Mouse (Mus musculus): ENCODE measurements around the gene Ptprg. TPM values are rescaled to one million over a fixed set of nuclear protein-coding genes. Genes with fewer than 3 reads are reported as not detected.

The Ptprg gene
- polyA plus RNA-seq, 1 experiment from 2014 or later = 30.1 TPM

DNA sequence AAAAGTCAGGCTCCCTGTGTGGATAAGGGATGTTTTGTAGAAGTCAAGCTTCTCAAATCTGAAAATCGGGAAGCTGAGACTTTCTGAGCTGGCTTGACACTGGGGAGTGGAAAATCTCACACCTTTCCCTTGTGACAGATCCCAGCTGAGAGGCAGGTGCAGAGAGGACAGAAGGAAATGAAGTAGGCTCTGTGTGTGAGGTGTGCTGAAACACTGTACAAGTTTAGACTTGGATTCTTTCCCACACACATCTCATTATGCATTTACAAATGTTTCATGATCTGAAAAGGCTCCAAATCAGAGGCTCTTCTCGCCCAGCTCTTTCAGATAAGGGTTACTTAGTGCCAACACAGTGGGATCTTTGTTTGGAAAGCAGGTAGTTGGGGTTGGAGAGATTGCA lies 77.4 kb downstream of the Ptprg start:
- Histone ChIP-seq H3K27ac (replicated peaks) (peak overlapping the region; percentile 31; the same call in 1 of the 2 replicates), H3K4me1 (peaks cover 8% of the 10 kb centered on the region), H3K9me3 (no peaks in the 10 kb centered on the region), H3K4me3 (no peak overlapping the region), H3K4me2 (replicated peaks) (no peak overlapping the region), H3K9ac (replicated peaks) (no peak overlapping the region), H3K36me3 (no peaks in the 10 kb centered on the region), H3K27me3 (no peaks in the 10 kb centered on the region)
- no peak; the same call in 1 of the 2 replicates for ATAC-seq (replicated peaks)
- WGBS = 37% methylated on average over 2 of the region's 2 CpGs

DNA sequence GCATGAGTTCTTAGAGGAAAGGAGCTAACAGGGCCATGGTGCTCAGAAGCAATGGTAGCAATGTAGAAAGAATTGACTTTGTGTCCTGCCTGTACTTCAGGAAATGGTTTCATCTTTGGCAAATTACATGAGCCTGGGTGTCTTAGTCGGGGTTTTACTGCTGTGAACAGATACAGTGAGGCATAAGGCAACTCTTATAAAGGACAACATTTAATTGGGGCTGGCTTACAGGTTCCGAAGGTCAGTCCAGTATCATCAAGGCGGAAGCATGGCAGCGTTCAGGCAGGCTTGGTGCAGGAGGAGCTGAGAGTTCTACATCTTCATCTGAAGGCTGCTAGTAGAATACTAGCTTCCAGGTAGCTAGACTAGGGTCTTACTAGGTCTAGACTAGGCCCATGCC lies 78.2 kb downstream of the Ptprg start:
- no peak for ATAC-seq (replicated peaks)
- Histone ChIP-seq H3K4me1 (peaks cover 8% of the 10 kb centered on the region), H3K36me3 (no peaks in the 10 kb centered on the region), H3K4me3 (no peak overlapping the region), H3K4me2 (replicated peaks) (no peak overlapping the region), H3K27me3 (no peaks in the 10 kb centered on the region), H3K9ac (replicated peaks) (no peak overlapping the region), H3K27ac (replicated peaks) (no peak overlapping the region; the same call in 1 of the 2 replicates), H3K9me3 (no peaks in the 10 kb centered on the region)
- 92% methylated on average over 4 of the region's 4 CpGs for WGBS

DNA sequence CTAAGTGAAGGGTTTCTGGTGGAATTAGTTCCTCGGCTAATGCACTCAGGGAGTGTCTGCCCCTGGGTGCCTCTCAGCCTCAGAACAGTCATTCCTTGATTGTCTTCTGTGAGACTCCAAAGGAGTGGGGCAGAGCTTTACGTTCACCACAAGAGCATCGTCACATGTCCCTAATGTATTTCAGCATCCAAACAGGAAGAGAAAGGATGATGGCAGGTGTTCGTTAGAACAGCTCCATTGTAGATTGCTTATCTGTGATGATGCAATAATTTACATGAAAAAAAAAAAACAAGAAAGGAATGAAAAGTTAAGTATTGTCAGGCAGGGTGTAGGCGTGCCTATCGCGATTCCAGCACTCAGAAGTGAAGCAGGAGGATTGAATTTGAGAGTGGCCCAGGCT lies 84.3 kb downstream of the Ptprg start:
- 81% methylated on average over 7 of the region's 7 CpGs for WGBS
- Histone ChIP-seq H3K36me3 (no peaks in the 10 kb centered on the region), H3K4me3 (no peak overlapping the region), H3K27me3 (no peaks in the 10 kb centered on the region), H3K4me2 (replicated peaks) (no peak overlapping the region), H3K4me1 (peaks cover 4% of the 10 kb centered on the region; the same call in 1 of the 2 replicates), H3K9ac (replicated peaks) (no peak overlapping the region), H3K27ac (replicated peaks) (no peak overlapping the region), H3K9me3 (no peaks in the 10 kb centered on the region)
- no peak for ATAC-seq (replicated peaks)

DNA sequence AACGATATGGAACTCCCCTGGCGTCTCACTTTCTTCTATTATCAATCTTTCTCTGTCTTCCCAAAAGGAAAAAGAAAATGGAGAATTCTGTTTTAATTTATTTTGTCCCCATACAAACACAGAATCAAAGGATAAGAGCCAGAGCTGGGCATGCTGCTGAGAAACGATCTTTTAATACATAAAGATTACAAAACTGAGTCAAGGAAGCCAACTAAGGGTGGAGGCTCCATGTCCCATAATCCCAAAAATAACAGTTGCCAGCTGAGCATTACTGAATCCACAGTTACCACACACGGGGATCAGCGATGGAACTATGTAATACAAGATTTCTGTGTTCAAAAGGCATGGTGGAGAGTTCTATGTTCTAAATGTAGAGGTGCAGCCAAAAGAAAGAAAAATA lies 86.0 kb downstream of the Ptprg start:
- ATAC-seq (replicated peaks) = no peak
- Histone ChIP-seq H3K9ac (replicated peaks) (no peak overlapping the region), H3K36me3 (no peaks in the 10 kb centered on the region), H3K4me2 (replicated peaks) (no peak overlapping the region), H3K4me3 (no peak overlapping the region), H3K4me1 (peaks cover 4% of the 10 kb centered on the region; the same call in 1 of the 2 replicates), H3K27ac (replicated peaks) (no peak overlapping the region), H3K9me3 (no peaks in the 10 kb centered on the region), H3K27me3 (no peaks in the 10 kb centered on the region)
- WGBS = 87% methylated on average over 5 of the region's 5 CpGs

DNA sequence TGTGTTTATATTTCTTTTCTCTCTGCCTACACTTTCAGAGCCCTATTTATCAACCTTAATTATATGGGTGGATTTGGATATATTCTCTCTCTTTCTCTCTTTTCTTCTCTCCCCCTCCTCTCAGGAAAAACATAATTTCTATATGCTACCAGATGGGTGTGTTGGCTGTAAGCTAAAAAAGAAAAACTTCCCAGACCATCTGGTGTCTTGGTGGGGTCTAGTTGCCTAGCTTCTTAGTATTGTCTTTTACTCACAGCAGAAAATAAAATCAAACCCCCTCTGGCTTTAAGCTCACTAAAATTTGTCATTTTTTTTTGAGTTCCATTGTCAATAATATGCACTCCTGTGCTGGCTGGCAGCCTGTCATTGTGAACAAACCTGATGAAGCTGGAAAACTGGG lies 87.0 kb downstream of the Ptprg start:
- no peak for ATAC-seq (replicated peaks)
- Histone ChIP-seq H3K4me2 (replicated peaks) (no peak overlapping the region), H3K36me3 (no peaks in the 10 kb centered on the region), H3K4me1 (peaks cover 4% of the 10 kb centered on the region; the same call in 1 of the 2 replicates), H3K27ac (replicated peaks) (0 out of 2 replicates have a peak overlapping the region, but pooled peaks have one; percentile 34), H3K9me3 (no peaks in the 10 kb centered on the region), H3K4me3 (no peak overlapping the region), H3K27me3 (no peaks in the 10 kb centered on the region), H3K9ac (replicated peaks) (no peak overlapping the region)

DNA sequence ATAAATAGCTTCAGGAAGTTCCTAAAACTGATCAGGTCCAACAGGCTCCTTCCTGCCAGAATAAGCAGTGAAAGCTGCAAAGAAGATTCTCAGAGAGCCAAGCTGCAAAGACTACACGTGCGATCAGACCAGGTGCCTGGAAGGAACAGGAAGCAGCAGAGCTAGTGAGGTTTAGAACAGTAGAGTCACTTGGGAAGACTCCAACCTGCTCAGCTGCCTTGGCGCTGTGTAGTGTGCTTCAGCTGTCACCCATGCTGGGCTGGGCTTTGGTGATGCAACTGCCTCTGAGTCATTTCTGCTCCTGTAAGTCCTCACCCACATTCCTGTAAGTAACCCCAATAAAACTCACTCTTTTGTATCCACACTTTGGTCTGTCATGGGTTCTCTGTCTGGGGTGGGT lies 87.7 kb downstream of the Ptprg start:
- H3K9ac ChIP-seq (replicated peaks) = no peak overlapping the region
- H3K36me3 ChIP-seq = no peaks in the 10 kb centered on the region
- 0 out of 2 replicates have a peak overlapping the region, but pooled peaks have one; percentile 5 for H3K27ac ChIP-seq (replicated peaks)
- H3K4me2 ChIP-seq (replicated peaks) = no peak overlapping the region
- peaks cover 4% of the 10 kb centered on the region; the same call in 1 of the 2 replicates for H3K4me1 ChIP-seq
- peak; percentile 17; the same call in 1 of the 2 replicates for ATAC-seq (replicated peaks)
- WGBS = 80% methylated on average over 3 of the region's 3 CpGs
- no peak overlapping the region for H3K4me3 ChIP-seq
- no peaks in the 10 kb centered on the region for H3K9me3 ChIP-seq
- H3K27me3 ChIP-seq = no peaks in the 10 kb centered on the region

DNA sequence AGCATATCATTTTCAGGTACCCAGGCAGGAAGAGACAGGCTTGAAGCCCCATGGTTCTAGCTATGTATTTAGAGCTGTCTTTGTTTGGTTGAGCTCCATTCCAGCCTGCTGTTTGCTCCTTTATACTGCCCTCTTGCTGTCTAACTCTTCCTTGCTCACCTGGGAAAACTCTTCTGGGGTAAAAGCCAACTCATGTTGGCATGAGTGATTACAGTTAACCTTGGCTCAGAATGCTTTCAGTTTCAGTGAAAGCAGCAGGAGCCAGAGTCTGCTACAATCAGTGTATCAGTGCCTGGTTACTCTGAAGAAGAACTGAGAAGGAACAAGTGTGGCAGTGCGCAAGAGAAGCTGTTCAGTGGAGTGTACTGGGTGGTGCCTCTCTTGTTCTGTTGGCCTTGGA lies 89.6 kb downstream of the Ptprg start:
- no peak overlapping the region for H3K9ac ChIP-seq (replicated peaks)
- H3K9me3 ChIP-seq = no peaks in the 10 kb centered on the region
- H3K4me3 ChIP-seq = no peak overlapping the region
- H3K36me3 ChIP-seq = no peaks in the 10 kb centered on the region
- no peak for ATAC-seq (replicated peaks)
- no peak overlapping the region for H3K4me2 ChIP-seq (replicated peaks)
- 97% methylated on average over 1 of the region's 1 CpGs for WGBS
- no peak overlapping the region for H3K27ac ChIP-seq (replicated peaks)
- peaks cover 4% of the 10 kb centered on the region; the same call in 1 of the 2 replicates for H3K4me1 ChIP-seq
- no peaks in the 10 kb centered on the region for H3K27me3 ChIP-seq

DNA sequence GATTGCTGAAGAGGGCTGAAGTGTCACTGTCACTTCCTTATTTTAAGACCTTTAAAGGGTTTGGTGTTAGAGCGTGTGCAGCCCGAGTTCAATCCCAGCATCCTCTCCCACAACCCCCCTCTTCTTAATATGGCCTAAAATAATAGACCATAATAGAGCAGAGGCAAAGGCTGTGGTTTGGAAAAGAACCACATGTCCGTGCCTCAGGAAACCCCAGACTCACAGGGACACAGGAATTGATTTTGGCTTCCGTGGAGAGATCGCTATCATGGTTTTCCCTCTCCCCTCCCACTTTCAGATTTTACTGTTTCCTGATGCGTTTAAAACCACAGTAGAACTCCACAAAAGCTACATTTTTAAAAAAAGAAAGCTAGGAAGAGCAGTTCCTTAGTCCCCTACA lies 104.0 kb downstream of the Ptprg start:
- WGBS = 84% methylated on average over 6 of the region's 6 CpGs
- no peaks in the 10 kb centered on the region for H3K9me3 ChIP-seq
- H3K9ac ChIP-seq (replicated peaks) = no peak overlapping the region
- ATAC-seq (replicated peaks) = no peak
- H3K4me1 ChIP-seq = no peaks in the 10 kb centered on the region
- no peak overlapping the region for H3K4me2 ChIP-seq (replicated peaks)
- no peaks in the 10 kb centered on the region for H3K27me3 ChIP-seq
- H3K4me3 ChIP-seq = no peak overlapping the region
- H3K27ac ChIP-seq (replicated peaks) = no peak overlapping the region
- no peaks in the 10 kb centered on the region for H3K36me3 ChIP-seq

DNA sequence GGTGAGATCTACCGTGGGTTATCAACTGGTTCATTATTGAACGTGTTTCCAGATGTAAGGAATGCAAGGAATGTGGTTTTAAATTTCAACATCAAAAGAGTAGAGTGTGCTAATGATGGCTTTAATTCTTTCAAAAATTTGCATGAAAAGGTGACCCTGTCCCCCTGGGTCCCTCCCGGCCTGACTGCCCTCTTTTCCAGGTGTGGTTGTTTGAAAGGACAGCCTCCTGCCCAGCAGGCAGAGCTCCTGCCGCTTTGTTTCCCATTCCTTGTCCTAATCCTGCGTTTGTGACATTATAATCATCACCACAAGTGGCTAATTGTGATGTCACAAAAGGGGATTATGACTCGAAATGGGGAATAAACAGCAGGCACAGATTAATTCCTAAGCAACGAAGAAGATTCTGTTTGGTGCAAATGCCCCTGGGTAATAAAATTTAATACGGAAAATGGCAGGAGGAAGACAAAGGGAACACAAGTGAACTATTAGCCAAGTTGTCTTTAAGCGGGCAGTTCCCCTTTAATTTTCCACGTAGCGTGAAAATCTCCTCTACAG lies 110.4 kb downstream of the Ptprg start:
- Histone ChIP-seq H3K36me3 (no peaks in the 10 kb centered on the region), H3K27ac (replicated peaks) (no peak overlapping the region), H3K9ac (replicated peaks) (no peak overlapping the region), H3K27me3 (no peaks in the 10 kb centered on the region), H3K4me2 (replicated peaks) (no peak overlapping the region), H3K4me3 (no peak overlapping the region), H3K9me3 (no peaks in the 10 kb centered on the region), H3K4me1 (0 out of 2 replicates have a peak, but pooled peaks cover 3% of the 10 kb centered on the region)
- ATAC-seq (replicated peaks) = no peak
- 11% methylated on average over 11 of the region's 11 CpGs for WGBS

DNA sequence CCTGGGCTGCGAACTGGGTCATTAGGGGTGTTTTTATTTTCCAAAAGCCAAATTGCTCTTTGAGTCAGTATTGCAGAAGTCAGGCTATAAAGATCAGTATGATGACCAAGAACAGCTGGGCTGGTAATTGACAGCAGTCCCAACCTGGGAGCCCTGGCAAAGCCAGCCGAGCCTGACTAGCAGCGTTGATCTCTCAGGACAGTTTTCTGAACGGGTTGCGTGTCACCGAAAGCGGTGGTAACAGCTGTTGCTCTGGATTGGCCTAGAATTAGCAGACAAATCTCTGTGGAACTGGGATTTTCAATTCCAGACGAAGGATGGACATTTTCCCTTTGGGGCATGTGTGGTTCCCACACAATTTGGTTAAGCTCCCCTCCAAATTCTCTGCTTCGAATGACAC lies 111.0 kb downstream of the Ptprg start:
- H3K4me3 ChIP-seq = no peak overlapping the region
- no peak overlapping the region for H3K27ac ChIP-seq (replicated peaks)
- ATAC-seq (replicated peaks) = no peak
- no peak overlapping the region for H3K9ac ChIP-seq (replicated peaks)
- H3K4me2 ChIP-seq (replicated peaks) = no peak overlapping the region
- H3K36me3 ChIP-seq = no peaks in the 10 kb centered on the region
- no peaks in the 10 kb centered on the region for H3K27me3 ChIP-seq
- 30% methylated on average over 9 of the region's 9 CpGs for WGBS
- H3K9me3 ChIP-seq = no peaks in the 10 kb centered on the region
- 0 out of 2 replicates have a peak, but pooled peaks cover 3% of the 10 kb centered on the region for H3K4me1 ChIP-seq

DNA sequence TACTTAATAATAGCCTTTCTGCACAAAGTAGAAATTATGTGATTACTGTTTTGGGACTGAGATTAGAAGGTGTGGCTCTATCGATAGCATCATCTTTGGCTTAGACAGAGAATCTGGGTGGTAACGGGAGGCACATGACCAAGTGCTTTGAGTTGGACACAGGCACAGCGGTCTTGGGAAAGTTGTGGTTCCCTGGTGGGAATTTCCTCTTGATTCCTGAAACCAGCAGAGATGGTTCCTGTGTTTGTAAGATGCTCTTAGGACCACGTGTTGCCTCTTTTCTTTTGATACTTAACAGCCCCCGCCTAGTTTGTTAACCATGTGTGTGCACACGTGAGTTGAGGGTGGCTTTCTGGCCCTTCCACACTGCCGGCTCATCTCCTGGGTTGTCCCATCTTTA lies 111.7 kb downstream of the Ptprg start:
- 69% methylated on average over 7 of the region's 7 CpGs for WGBS
- H3K4me3 ChIP-seq = no peak overlapping the region
- no peaks in the 10 kb centered on the region for H3K9me3 ChIP-seq
- no peaks in the 10 kb centered on the region for H3K36me3 ChIP-seq
- no peaks in the 10 kb centered on the region for H3K27me3 ChIP-seq
- no peak overlapping the region for H3K9ac ChIP-seq (replicated peaks)
- 0 out of 2 replicates have a peak, but pooled peaks cover 3% of the 10 kb centered on the region for H3K4me1 ChIP-seq
- H3K27ac ChIP-seq (replicated peaks) = no peak overlapping the region
- no peak for ATAC-seq (replicated peaks)
- H3K4me2 ChIP-seq (replicated peaks) = no peak overlapping the region

DNA sequence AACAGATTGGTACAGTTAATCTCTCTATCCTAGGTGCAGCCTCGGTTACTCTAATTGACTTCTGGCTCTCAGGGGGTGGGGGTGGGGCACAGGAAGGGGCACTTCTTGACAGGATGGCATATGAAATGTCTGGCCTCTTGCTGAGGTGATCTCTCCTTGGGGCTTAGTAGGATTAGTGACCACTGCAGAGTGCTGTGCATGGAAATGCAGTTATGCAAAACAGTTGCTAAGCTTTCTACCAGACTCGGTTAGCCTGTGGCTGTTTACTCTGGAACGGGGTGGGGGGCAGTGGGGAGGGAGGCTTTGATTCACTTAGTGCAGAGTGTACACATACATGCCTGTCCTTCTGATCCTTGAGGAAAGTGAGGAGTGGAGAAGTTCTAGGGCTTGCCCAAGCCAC lies 114.4 kb downstream of the Ptprg start:
- no peak overlapping the region for H3K4me3 ChIP-seq
- 6% methylated on average over 3 of the region's 3 CpGs for WGBS
- peaks cover 13% of the 10 kb centered on the region for H3K4me1 ChIP-seq
- H3K9ac ChIP-seq (replicated peaks) = no peak overlapping the region
- no peaks in the 10 kb centered on the region for H3K27me3 ChIP-seq
- no peaks in the 10 kb centered on the region for H3K36me3 ChIP-seq
- H3K27ac ChIP-seq (replicated peaks) = no peak overlapping the region
- ATAC-seq (replicated peaks) = no peak
- no peaks in the 10 kb centered on the region for H3K9me3 ChIP-seq
- no peak overlapping the region for H3K4me2 ChIP-seq (replicated peaks)

DNA sequence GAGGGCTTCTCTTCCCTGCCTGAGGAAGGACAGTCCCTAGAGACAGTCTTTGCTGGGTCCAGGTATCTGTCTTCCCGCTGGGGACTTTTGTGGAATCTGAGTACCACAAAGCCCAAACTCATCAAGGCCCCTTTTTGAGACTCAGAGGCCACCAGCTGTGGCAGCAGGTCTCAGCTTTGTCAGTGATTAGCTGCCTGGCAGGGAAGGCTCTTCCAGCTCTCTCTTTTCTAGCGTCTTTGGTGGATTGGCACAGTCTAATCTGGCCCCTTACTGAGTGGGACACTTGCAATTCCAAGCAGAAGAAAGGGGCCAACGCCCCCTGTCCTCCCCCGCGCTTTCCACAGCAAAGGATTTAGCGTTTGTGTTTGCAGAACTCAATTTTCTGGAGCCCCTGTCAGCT lies 117.5 kb downstream of the Ptprg start:
- 2% methylated on average over 6 of the region's 6 CpGs for WGBS
- Histone ChIP-seq H3K4me2 (replicated peaks) (no peak overlapping the region; the same call in 1 of the 2 replicates), H3K27ac (replicated peaks) (no peak overlapping the region), H3K4me1 (peaks cover 13% of the 10 kb centered on the region), H3K36me3 (no peaks in the 10 kb centered on the region), H3K4me3 (no peak overlapping the region), H3K27me3 (no peaks in the 10 kb centered on the region), H3K9me3 (no peaks in the 10 kb centered on the region), H3K9ac (replicated peaks) (no peak overlapping the region)
- ATAC-seq (replicated peaks) = 0 out of 2 replicates have a peak, but pooled peaks have one; percentile 19
